Mouse (Mus musculus) frontal cortex, adult (tissue): Measurements from ENCODE around the gene E030018B13Rik.

Source experiments
- ATAC-seq: cut with Nextera tagmentation; 2 replicates; pipeline ENCODE4 v1.9.2; 2017; ENCODE audit warnings: mild to moderate bottlenecking, moderate library complexity, mixed read lengths; ENCODE audit not compliant: low TSS enrichment

Gene E030018B13Rik

DNA sequence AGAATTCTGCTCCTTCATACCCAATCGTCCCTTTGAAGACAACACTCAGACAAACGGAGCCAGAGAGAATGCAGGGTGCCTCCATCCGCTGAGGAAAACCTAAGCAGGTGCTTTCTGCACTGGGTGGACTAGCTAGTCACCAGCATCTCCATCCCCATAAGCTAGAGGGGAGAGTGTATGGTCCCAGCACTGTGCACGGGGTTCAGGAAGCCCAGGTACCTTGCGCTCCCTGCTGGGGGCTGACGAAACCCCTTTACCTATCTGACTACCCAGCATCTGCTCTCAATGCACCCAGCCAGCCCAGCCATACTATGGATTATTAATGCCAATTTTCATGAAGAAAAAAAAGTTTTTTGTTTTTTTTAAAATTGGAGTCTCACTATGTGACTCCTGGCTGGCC is 47.5 kb downstream of the E030018B13Rik start:
- ATAC-seq: no peak

DNA sequence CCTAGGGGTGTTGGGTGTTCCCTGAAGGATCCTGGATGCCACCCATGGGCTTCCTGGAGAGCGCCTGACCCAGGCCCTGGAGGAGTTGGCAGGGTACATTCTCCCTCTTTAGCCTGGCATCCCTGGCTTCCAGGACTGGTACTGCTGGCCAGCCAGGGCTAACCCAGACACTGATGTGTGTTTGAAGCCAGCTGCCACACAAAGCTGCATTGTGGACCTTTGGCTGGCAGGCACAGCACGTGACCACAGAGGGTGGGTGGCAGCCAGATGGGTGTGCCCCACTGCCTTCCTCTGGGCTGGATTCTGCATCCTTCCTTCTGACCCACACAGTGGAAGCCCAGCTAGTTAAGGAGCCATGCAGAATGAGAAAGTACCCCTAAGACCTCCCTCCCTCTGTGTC is 48.5 kb downstream of the E030018B13Rik start:
- peak; percentile 95 for ATAC-seq

DNA sequence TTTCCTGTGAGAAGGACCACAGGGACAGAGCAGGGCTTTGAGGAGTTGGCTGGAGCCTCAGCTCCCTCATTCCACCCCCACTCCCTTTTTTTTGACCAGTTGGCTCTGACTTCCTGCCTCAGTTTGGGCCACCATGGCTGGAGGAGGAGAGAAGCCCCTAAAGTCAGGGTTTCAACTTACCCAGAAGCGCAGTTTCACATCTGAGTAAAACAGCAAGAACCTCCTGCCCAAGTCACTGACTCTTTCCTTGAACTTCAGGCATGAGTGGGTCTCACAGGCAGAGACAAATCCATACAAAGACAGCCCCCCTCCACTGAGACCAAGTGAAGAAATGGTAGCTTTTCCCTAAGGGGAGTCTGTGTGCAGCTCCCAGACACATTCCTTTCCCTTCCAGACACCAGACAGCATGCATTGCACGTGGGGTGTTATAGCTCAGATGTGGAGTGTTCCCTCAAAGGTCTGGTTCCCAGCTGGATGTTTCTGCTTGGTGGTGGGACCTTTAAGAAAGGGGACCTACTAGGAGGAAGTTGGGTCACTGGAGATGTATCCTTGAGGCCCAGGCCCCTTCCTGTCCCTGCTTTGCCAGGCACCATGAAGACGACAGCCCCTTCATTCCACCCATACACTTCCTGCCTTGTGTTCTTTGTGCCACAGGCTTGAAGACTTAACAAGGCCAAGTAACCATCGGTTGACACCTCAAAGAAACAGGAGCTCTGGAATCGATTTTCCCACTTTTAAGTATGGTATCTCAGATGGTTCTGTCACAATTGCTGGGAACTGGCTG is 49.2 kb downstream of the E030018B13Rik start:
- no peak for ATAC-seq

- no peak for ATAC-seq
These were observed 53.3 kb downstream of the E030018B13Rik start for GRCm38 (mm10) chr7:63969941-63970340.
